Mouse (Mus musculus): Measurements from ENCODE around the gene Angptl8.

DNA sequence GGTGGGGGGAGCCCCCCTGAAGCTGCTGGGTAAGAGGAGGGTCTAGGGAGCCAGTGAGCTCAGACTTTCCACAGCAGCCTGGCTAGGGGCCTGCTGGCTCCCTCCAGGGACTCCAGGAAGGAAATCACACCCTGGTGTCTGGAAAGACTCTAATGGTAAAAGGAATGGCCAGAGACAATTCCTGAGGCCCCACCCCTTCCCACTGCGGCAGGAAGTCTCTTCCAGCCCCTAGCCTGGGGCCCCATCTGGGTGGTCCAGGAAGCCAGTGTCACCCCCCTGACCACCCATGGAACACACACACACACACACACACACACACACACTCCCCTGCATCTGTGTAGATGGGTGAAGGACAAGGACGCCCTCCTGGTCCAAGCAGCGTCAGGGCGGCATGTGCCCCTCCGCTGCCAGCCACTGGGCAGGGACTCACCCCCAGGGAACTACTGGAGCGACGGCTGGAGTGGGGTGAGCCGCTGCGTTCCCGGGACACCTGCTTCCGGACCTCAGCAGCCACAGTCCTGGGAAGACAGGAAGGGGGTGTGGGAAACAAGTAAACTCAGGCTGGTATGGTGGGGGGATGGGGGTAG is 11.5 kb downstream of the Angptl8 start:
- no peak for TF ChIP-seq CTCF (IDR thresholded peaks at IDR 0.05; ENCODE audit: low read depth, low read length)
- no peak for TF ChIP-seq POLR2A (IDR thresholded peaks at IDR 0.05; ENCODE audit: extremely low read depth, insufficient read depth, low read length)

All from liver, adult 2 months (tissue).